8 mouse cellular contexts compared by ENCODE assay signal in the genomic region with DNA sequence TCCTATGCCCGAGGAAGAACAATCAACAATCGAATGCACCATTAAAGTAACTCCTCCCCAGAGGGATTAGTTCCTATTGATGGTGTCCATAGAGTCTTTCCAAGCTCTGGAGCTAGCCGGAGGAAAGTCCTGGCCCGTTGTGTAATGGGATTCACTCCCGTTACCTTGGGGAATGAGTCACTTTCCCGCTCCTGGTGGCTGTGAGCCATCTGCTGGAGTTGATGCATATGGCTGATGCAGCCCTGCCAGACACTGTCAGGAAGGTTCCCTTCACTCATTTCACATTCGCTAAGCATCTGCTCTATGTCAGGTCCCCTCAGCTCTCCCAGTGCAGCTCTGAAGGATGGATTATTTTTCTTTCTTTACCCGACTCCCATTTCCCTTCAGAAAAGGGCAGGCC. TPM values are rescaled to one million over a fixed set of nuclear protein-coding genes. Genes with fewer than 3 reads are reported as not detected.
DNase-seq lines count a peak whose midpoint lies in the region; ATAC-seq and TF ChIP-seq lines count a peak whose summit lies in the region.

No protein-coding gene starts in this region.

- no peak overlapping the region for H3K27ac ChIP-seq in forebrain, embryonic 14.5 days (ENCODE audit: low read depth, low read length)
- H3K27ac ChIP-seq in forebrain, embryonic 16.5 days (ENCODE audit: low read length) = no peak overlapping the region
- no peak overlapping the region for H3K27ac ChIP-seq in liver, embryonic 14.5 days
- no peak overlapping the region for H3K27ac ChIP-seq in liver, embryonic 12.5 days

- 44% methylated on average over 8 of the region's 8 CpGs for WGBS in forebrain, embryonic 14.5 days
- WGBS in forebrain, embryonic 16.5 days = 41% methylated on average over 8 of the region's 8 CpGs
- WGBS in liver, embryonic 14.5 days (ENCODE audit: insufficient replicate concordance) = 49% methylated on average over 8 of the region's 8 CpGs
- 51% methylated on average over 8 of the region's 8 CpGs for WGBS in liver, embryonic 12.5 days (ENCODE audit: insufficient replicate concordance)

- H3K27me3 ChIP-seq in forebrain, embryonic 14.5 days (replicated peaks; ENCODE audit: control insufficient read depth, insufficient read depth, low read length) = no peaks in the 10 kb centered on the region
- H3K27me3 ChIP-seq in forebrain, embryonic 16.5 days (replicated peaks; ENCODE audit: control insufficient read depth, insufficient read depth, low read length) = no peaks in the 10 kb centered on the region
- no peaks in the 10 kb centered on the region for H3K27me3 ChIP-seq in liver, embryonic 14.5 days (ENCODE audit: control insufficient read depth, insufficient read depth, low read length)
- H3K27me3 ChIP-seq in liver, embryonic 12.5 days (replicated peaks) = no peaks in the 10 kb centered on the region

- no peaks in the 10 kb centered on the region for H3K9me3 ChIP-seq in forebrain, embryonic 14.5 days (replicated peaks; ENCODE audit: control insufficient read depth, low read length)
- H3K9me3 ChIP-seq in forebrain, embryonic 16.5 days (ENCODE audit: control insufficient read depth, low read length) = no peaks in the 10 kb centered on the region
- H3K9me3 ChIP-seq in liver, embryonic 14.5 days (ENCODE audit: control insufficient read depth, low read length) = no peaks in the 10 kb centered on the region
- H3K9me3 ChIP-seq in liver, embryonic 12.5 days (replicated peaks) = no peaks in the 10 kb centered on the region

- DNase-seq in forebrain, embryonic 14.5 days (ENCODE audit: low spot score) = peak; percentile 53
- DNase-seq in liver, embryonic 14.5 days (ENCODE audit: low read depth in 3 of 3, low spot score in 3 of 3) = no peak
- peak; percentile 75 to 80 for DNase-seq in cerebellum, postnatal 14 days
- DNase-seq in right cerebral cortex, postnatal 14 days = peak; percentile 59
- DNase-seq in urinary bladder, adult 2 months (ENCODE audit: low spot score) = no peak
- no peak for DNase-seq in spleen, postnatal 14 days (ENCODE audit: low spot score in 2 of 2)

- H3K4me2 ChIP-seq in forebrain, embryonic 14.5 days (ENCODE audit: low read length) = no peak overlapping the region
- no peak overlapping the region for H3K4me2 ChIP-seq in forebrain, embryonic 16.5 days (ENCODE audit: low read length)
- H3K4me2 ChIP-seq in liver, embryonic 14.5 days (ENCODE audit: low read depth) = no peak overlapping the region
- no peak overlapping the region for H3K4me2 ChIP-seq in liver, embryonic 12.5 days

- TF ChIP-seq CTCF in liver, embryonic 14.5 days (IDR thresholded peaks at IDR 0.05; ENCODE audit: low read depth) = peak; percentile 32

- peaks cover 10% of the 10 kb centered on the region for H3K4me1 ChIP-seq in forebrain, embryonic 14.5 days (ENCODE audit: control insufficient read depth, insufficient read depth, low read length)
- H3K4me1 ChIP-seq in forebrain, embryonic 16.5 days (replicated peaks; ENCODE audit: control insufficient read depth, insufficient read depth, low read length) = peaks cover 16% of the 10 kb centered on the region
- peaks cover 20 to 22% of the 10 kb centered on the region in 2 experiments for H3K4me1 ChIP-seq in liver, embryonic 14.5 days (replicated peaks; ENCODE audit: control insufficient read depth in 2 of 2, insufficient read depth in 2 of 2, low read length in 1 of 2)
- peaks cover 24% of the 10 kb centered on the region for H3K4me1 ChIP-seq in liver, embryonic 12.5 days

- H3K36me3 ChIP-seq in forebrain, embryonic 14.5 days (ENCODE audit: control insufficient read depth, insufficient read depth, low read length) = no peaks in the 10 kb centered on the region
- H3K36me3 ChIP-seq in forebrain, embryonic 16.5 days (ENCODE audit: control insufficient read depth, insufficient read depth) = no peaks in the 10 kb centered on the region
- no peaks in the 10 kb centered on the region for H3K36me3 ChIP-seq in liver, embryonic 14.5 days (replicated peaks; ENCODE audit: control insufficient read depth, insufficient read depth, low read depth)
- no peaks in the 10 kb centered on the region for H3K36me3 ChIP-seq in liver, embryonic 12.5 days

- no peak for TF ChIP-seq EP300 in liver, embryonic 14.5 days (IDR thresholded peaks at IDR 0.05; ENCODE audit: low read depth)

- ATAC-seq in forebrain, embryonic 14.5 days = no peak
- no peak for ATAC-seq in forebrain, embryonic 16.5 days
- no peak for ATAC-seq in liver, embryonic 14.5 days (ENCODE audit: insufficient read depth)
- no peak for ATAC-seq in liver, embryonic 12.5 days

- H3K9ac ChIP-seq in forebrain, embryonic 14.5 days (ENCODE audit: low read length) = peak overlapping the region; percentile 22; the same call in 1 of the 2 replicates
- no peak overlapping the region for H3K9ac ChIP-seq in forebrain, embryonic 16.5 days (replicated peaks; ENCODE audit: low read depth, low read length)
- no peak overlapping the region for H3K9ac ChIP-seq in liver, embryonic 14.5 days (replicated peaks)
- no peak overlapping the region for H3K9ac ChIP-seq in liver, embryonic 12.5 days

- H3K4me3 ChIP-seq in forebrain, embryonic 14.5 days (ENCODE audit: low read depth, low read length) = no peak overlapping the region
- H3K4me3 ChIP-seq in forebrain, embryonic 16.5 days (replicated peaks; ENCODE audit: low read length) = no peak overlapping the region
- H3K4me3 ChIP-seq in liver, embryonic 14.5 days (ENCODE audit: insufficient read depth in 1 of 2, low read depth in 2 of 2, low read length in 2 of 2) = no peak overlapping the region
- H3K4me3 ChIP-seq in liver, embryonic 12.5 days = no peak overlapping the region

RNA-seq across cellular contexts. Expression of a gene that starts 2.7 kb away (rescaled TPM):
- 63.9 and 71.1 TPM in 2 replicates for polyA plus RNA-seq in forebrain, embryonic 14.5 days (2014; fragmentation: Nextera tagmentation; extraction: Ambion mirVana)
- 73.1 and 77.2 TPM in 2 replicates for polyA plus RNA-seq in forebrain, embryonic 16.5 days (2015; fragmentation: Nextera tagmentation; extraction: Ambion mirVana)
- polyA plus RNA-seq in liver, embryonic 14.5 days (2012; rRNA removed) = 14.6 and 16.8 TPM in 2 replicates
- polyA plus RNA-seq in liver, embryonic 14.5 days (2014; fragmentation: Nextera tagmentation; extraction: Ambion mirVana) = 21.6 and 27.2 TPM in 2 replicates
- polyA plus RNA-seq in liver, embryonic 12.5 days (2016; fragmentation: Nextera tagmentation; extraction: Ambion mirVana) = 28.2 and 30.4 TPM in 2 replicates
- 79.1 and 106 TPM in 2 replicates for polyA plus RNA-seq in urinary bladder, adult 2 months (2012; rRNA removed)

RNA-seq across cellular contexts. Expression of a gene that starts 26.6 kb away (rescaled TPM):
- 1.2 and 1.9 TPM in 2 replicates for polyA plus RNA-seq in forebrain, embryonic 14.5 days (2014; fragmentation: Nextera tagmentation; extraction: Ambion mirVana)
- 1.9 and 2.3 TPM in 2 replicates for polyA plus RNA-seq in forebrain, embryonic 16.5 days (2015; fragmentation: Nextera tagmentation; extraction: Ambion mirVana)
- 2.3 and 2.7 TPM in 2 replicates for polyA plus RNA-seq in liver, embryonic 14.5 days (2012; rRNA removed)
- 1.4 and 2.4 TPM in 2 replicates for polyA plus RNA-seq in liver, embryonic 14.5 days (2014; fragmentation: Nextera tagmentation; extraction: Ambion mirVana)
- polyA plus RNA-seq in liver, embryonic 12.5 days (2016; fragmentation: Nextera tagmentation; extraction: Ambion mirVana) = 5.7 and 6.7 TPM in 2 replicates
- 8,061 and 9,269 TPM in 2 replicates for polyA plus RNA-seq in urinary bladder, adult 2 months (2012; rRNA removed)

RNA-seq across cellular contexts. Expression of a gene that starts 50.6 kb away (rescaled TPM):
- 34.9 and 49.5 TPM in 2 replicates for polyA plus RNA-seq in forebrain, embryonic 14.5 days (2014; fragmentation: Nextera tagmentation; extraction: Ambion mirVana)
- 60.9 and 64.3 TPM in 2 replicates for polyA plus RNA-seq in forebrain, embryonic 16.5 days (2015; fragmentation: Nextera tagmentation; extraction: Ambion mirVana)
- polyA plus RNA-seq in liver, embryonic 14.5 days (2012; rRNA removed) = 3.0 and 3.1 TPM in 2 replicates
- polyA plus RNA-seq in liver, embryonic 14.5 days (2014; fragmentation: Nextera tagmentation; extraction: Ambion mirVana) = 7.7 and 8.3 TPM in 2 replicates
- 12.1 and 14.8 TPM in 2 replicates for polyA plus RNA-seq in liver, embryonic 12.5 days (2016; fragmentation: Nextera tagmentation; extraction: Ambion mirVana)
- 9.4 and 14.4 TPM in 2 replicates for polyA plus RNA-seq in urinary bladder, adult 2 months (2012; rRNA removed)

Comparison
In these comparisons a context has a peak if more than half of its experiments do, and no peak if none do; other contexts are left out.
1. DNase-seq: peak in forebrain, embryonic 14.5 days (single experiment), cerebellum, postnatal 14 days (2 of 2) and right cerebral cortex, postnatal 14 days (single experiment); none in liver, embryonic 14.5 days (0 of 3), urinary bladder, adult 2 months (single experiment) and spleen, postnatal 14 days (0 of 2).
2. RNA of a gene that starts 26.6 kb away (polyA plus RNA-seq): 8,061 to 9,269 TPM in urinary bladder, adult 2 months; 5.7 to 6.7 TPM in liver, embryonic 12.5 days, 1.4 to 2.7 TPM in liver, embryonic 14.5 days, 1.9 to 2.3 TPM in forebrain, embryonic 16.5 days and 1.2 to 1.9 TPM in forebrain, embryonic 14.5 days; every median in the first group is over 1,000 times any median in the second.